Mouse (Mus musculus): ENCODE results near the gene Ccdc85a. TPM values are rescaled to one million over a fixed set of nuclear protein-coding genes. Genes with fewer than 3 reads are reported as not detected.

The Ccdc85a gene
- total and polyA plus RNA-seq, 2 experiments from 2014 or later = 23.5 to 43.2 TPM

DNA sequence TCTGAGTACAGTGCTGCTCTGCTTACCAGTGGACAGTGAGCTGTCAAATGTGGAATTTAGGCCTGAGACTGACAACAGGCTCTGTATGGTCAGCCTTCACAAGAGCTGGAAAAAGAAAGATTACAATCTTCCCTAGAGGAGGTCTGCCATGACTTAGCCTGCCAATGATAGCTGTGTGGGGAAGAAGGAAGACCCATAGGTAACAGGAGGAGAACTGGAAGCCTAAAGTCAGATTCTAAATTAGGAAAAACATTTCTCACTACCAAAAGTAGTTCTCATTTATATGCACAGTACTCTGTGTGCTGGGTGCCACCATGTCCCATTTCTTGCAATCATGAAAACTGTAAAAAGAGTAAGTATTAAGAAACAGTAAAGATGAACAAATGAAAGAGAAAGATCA is 90.8 kb downstream of the Ccdc85a start:
- H3K4me2 ChIP-seq (ENCODE audit: low read depth) = no peak overlapping the region
- DNase-seq (no peak), ATAC-seq (no peak)
- no peaks in the 10 kb centered on the region for H3K4me1 ChIP-seq (ENCODE audit: insufficient read depth)
- no peak overlapping the region for H3K27ac ChIP-seq (ENCODE audit: low read depth, low read length)
- no peak overlapping the region for H3K9ac ChIP-seq
- no peaks in the 10 kb centered on the region for H3K27me3 ChIP-seq (ENCODE audit: insufficient read depth, low read length)
- H3K4me3 ChIP-seq (ENCODE audit: low read depth, low read length) = no peak overlapping the region
- TF ChIP-seq CTCF (IDR thresholded peaks at IDR 0.05; ENCODE audit: low read depth) = no peak
- no peaks in the 10 kb centered on the region for H3K36me3 ChIP-seq (ENCODE audit: insufficient read depth)
- no peaks in the 10 kb centered on the region for H3K9me3 ChIP-seq (ENCODE audit: low read length)

DNA sequence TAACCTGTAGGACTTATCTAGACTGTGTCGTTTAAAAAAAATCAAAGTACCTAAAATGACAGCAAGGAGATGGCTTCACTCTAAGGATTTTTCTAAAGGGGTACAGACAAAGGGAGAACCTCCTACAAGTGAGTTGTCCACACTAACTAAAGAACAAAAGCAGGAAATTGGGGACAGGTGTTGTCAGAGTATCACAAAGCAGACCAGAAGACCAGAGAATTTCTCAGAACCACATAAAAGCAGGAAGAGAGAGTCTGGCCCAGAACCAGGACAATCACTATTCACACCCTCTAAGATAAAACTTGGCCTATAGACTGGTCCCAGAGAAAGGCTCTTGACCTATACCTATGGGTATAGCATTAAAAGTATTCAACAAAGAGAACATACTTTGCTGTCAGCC is 92.8 kb downstream of the Ccdc85a start:
- H3K9ac ChIP-seq = no peak overlapping the region
- H3K4me3 ChIP-seq (ENCODE audit: low read depth, low read length) = no peak overlapping the region
- DNase-seq (no peak), ATAC-seq (no peak)
- no peaks in the 10 kb centered on the region for H3K36me3 ChIP-seq (ENCODE audit: insufficient read depth)
- no peaks in the 10 kb centered on the region for H3K9me3 ChIP-seq (ENCODE audit: low read length)
- H3K4me1 ChIP-seq (ENCODE audit: insufficient read depth) = no peaks in the 10 kb centered on the region
- H3K4me2 ChIP-seq (ENCODE audit: low read depth) = no peak overlapping the region
- H3K27ac ChIP-seq (ENCODE audit: low read depth, low read length) = no peak overlapping the region
- WGBS = 86% methylated on average over 1 of the region's 1 CpGs
- H3K27me3 ChIP-seq (ENCODE audit: insufficient read depth, low read length) = no peaks in the 10 kb centered on the region
- TF ChIP-seq CTCF (IDR thresholded peaks at IDR 0.05; ENCODE audit: low read depth) = no peak

DNA sequence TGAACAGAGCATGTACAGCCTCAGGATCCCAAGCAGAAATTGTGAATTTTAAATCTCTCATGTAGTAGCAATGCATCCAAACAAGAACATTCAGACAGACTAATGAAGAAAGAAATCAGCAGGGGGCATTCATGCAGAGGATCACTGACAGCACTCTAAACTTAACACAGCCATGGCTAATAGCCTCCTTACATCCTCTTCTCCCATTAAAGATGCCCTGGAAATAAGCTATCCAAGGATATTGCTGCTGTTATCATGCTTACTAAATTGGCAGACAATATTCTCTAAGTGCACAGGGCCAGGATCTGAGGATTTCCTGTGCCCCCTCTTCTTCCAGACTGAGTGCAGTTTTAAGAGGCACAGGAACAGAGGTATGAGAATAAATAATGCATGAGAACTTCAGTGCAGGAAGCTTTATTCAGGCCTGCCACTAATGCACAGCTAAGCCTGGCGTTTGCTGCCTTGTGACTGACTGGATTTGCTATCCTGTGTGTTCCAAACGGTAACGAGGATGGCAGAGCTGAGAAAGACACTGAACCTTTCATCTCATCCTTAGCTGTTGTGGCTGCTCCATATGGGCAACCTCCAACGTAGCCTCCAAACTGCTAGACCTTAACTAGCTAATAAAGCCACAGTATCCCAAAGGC is 99.9 kb downstream of the Ccdc85a start:
- Histone ChIP-seq H3K27ac (ENCODE audit: low read depth, low read length) (no peak overlapping the region), H3K4me2 (ENCODE audit: low read depth) (no peak overlapping the region), H3K36me3 (ENCODE audit: insufficient read depth) (no peaks in the 10 kb centered on the region), H3K4me1 (ENCODE audit: insufficient read depth) (no peaks in the 10 kb centered on the region), H3K27me3 (ENCODE audit: insufficient read depth, low read length) (no peaks in the 10 kb centered on the region), H3K4me3 (ENCODE audit: low read depth, low read length) (no peak overlapping the region), H3K9ac (no peak overlapping the region), H3K9me3 (ENCODE audit: low read length) (no peaks in the 10 kb centered on the region)
- DNase-seq (no peak), ATAC-seq (peak; percentile 43; the same call in 1 of the 2 replicates)
- WGBS = 11% methylated on average over 4 of the region's 4 CpGs
- TF ChIP-seq CTCF (IDR thresholded peaks at IDR 0.05; ENCODE audit: low read depth) = no peak

DNA sequence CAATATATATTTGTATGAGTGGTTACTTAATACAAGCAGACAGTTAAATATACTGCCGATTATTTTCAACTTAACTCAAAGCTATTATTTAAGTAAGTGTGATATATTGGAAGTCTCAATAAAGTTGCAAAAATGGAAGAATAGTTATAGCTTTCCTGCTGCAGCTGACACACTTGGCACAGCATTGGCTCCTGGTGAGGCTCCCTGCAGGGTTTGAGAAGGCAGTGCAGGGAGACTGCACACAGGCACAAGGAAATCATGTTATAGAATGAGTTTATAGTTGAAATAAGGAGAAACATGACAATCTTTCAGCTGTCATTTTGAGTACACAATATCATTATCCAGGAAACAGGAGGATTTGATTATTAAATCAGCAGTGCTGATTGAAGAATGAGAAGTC is 107.0 kb downstream of the Ccdc85a start:
- DNase-seq (no peak), ATAC-seq (no peak)
- Histone ChIP-seq H3K27ac (ENCODE audit: low read depth, low read length) (no peak overlapping the region), H3K4me2 (ENCODE audit: low read depth) (no peak overlapping the region), H3K4me3 (ENCODE audit: low read depth, low read length) (no peak overlapping the region), H3K9ac (no peak overlapping the region), H3K4me1 (ENCODE audit: insufficient read depth) (no peaks in the 10 kb centered on the region), H3K27me3 (ENCODE audit: insufficient read depth, low read length) (no peaks in the 10 kb centered on the region), H3K36me3 (ENCODE audit: insufficient read depth) (no peaks in the 10 kb centered on the region), H3K9me3 (ENCODE audit: low read length) (no peaks in the 10 kb centered on the region)
- WGBS = 98% methylated on average over 1 of the region's 1 CpGs
- no peak for TF ChIP-seq CTCF (IDR thresholded peaks at IDR 0.05; ENCODE audit: low read depth)

DNA sequence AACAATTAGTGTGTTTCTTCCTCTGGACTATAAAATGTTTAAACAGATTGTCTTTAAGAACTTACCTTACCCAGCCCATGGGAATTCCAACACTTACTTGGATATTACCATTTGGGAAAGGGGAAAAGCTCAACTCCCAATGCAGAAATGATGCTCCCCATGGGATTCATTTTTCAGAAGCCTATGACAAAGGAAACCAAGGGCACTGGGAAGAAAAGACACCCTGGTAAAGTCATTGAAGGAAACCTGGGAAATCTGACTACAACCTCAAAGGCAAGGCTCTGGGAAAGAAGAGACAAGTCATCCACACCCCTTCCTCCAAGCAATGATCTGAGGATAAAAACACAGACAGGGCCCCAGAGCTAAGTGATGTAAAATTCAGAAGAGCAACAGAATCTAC is 118.4 kb downstream of the Ccdc85a start:
- no peak for ATAC-seq

DNA sequence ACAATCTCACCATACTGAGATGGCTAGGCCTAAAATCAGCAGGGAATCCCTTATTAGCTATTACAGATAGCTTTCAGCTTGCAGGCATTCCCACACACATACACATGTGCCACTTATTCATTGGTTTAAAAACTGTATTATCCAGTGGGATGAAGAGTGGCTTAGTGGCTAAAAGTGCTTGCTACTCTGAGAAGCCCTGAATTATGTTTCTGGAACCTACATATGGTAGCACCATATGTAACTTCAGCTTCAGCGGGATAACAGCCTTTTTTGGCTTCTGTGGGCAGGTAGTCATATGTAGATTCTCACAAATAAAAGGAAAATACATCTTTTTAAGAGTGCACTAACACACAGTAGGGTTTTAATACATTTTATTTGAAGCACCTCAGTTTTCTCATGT is 119.2 kb downstream of the Ccdc85a start:
- DNase-seq = no peak
- Histone ChIP-seq H3K36me3 (ENCODE audit: insufficient read depth) (no peaks in the 10 kb centered on the region), H3K4me3 (ENCODE audit: low read depth, low read length) (no peak overlapping the region), H3K4me2 (ENCODE audit: low read depth) (no peak overlapping the region), H3K4me1 (ENCODE audit: insufficient read depth) (no peaks in the 10 kb centered on the region), H3K9me3 (ENCODE audit: low read length) (no peaks in the 10 kb centered on the region), H3K9ac (no peak overlapping the region), H3K27me3 (ENCODE audit: insufficient read depth, low read length) (no peaks in the 10 kb centered on the region), H3K27ac (ENCODE audit: low read depth, low read length) (no peak overlapping the region)
- TF ChIP-seq CTCF (IDR thresholded peaks at IDR 0.05; ENCODE audit: low read depth) = no peak
- ATAC-seq = no peak
- WGBS = 74% methylated on average over 1 of the region's 1 CpGs

More for the DNA sequence above, 118.4 kb downstream of the Ccdc85a start:
- Histone ChIP-seq H3K27me3 (ENCODE audit: insufficient read depth, low read length) (no peaks in the 10 kb centered on the region), H3K4me2 (ENCODE audit: low read depth) (no peak overlapping the region), H3K9ac (no peak overlapping the region), H3K27ac (ENCODE audit: low read depth, low read length) (no peak overlapping the region), H3K4me3 (ENCODE audit: low read depth, low read length) (no peak overlapping the region), H3K9me3 (ENCODE audit: low read length) (no peaks in the 10 kb centered on the region), H3K4me1 (ENCODE audit: insufficient read depth) (no peaks in the 10 kb centered on the region), H3K36me3 (ENCODE audit: insufficient read depth) (no peaks in the 10 kb centered on the region)
- no peak for DNase-seq
- no peak for TF ChIP-seq CTCF (IDR thresholded peaks at IDR 0.05; ENCODE audit: low read depth)

DNA sequence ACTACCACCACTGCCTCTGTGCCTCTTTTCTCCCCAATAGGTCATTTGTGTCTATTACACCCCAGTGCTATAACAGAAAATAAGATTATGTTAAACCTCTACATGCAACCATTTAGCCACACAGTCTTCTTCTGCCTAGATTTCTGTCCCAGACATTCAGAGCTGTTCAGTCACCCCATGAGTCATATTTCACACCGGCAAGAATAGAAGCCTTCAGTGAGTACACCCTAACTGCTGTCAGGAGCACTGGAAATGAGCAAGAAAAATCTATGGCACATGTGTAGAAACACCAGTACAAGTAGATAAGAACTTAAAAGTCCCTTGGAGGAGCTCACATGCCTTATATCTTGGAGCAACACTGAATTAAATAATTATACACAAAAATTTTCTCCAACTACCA is 125.0 kb downstream of the Ccdc85a start:
- Histone ChIP-seq H3K27ac (ENCODE audit: low read depth, low read length) (no peak overlapping the region), H3K27me3 (ENCODE audit: insufficient read depth, low read length) (no peaks in the 10 kb centered on the region), H3K4me1 (ENCODE audit: insufficient read depth) (no peaks in the 10 kb centered on the region), H3K9ac (no peak overlapping the region), H3K36me3 (ENCODE audit: insufficient read depth) (no peaks in the 10 kb centered on the region), H3K4me3 (ENCODE audit: low read depth, low read length) (no peak overlapping the region), H3K9me3 (ENCODE audit: low read length) (no peaks in the 10 kb centered on the region), H3K4me2 (ENCODE audit: low read depth) (no peak overlapping the region)
- no peak for DNase-seq
- no peak for ATAC-seq
- WGBS = 86% methylated on average over 1 of the region's 1 CpGs
- no peak for TF ChIP-seq CTCF (IDR thresholded peaks at IDR 0.05; ENCODE audit: low read depth)

All from forebrain, postnatal 0 days (tissue).